Mouse (Mus musculus): ENCODE measurements around the gene Tmem9. TPM values are rescaled to one million over a fixed set of nuclear protein-coding genes. Genes with fewer than 3 reads are reported as not detected.

The Tmem9 gene
- polyA plus RNA-seq, 1 experiment from 2014 or later = 171 TPM

DNA sequence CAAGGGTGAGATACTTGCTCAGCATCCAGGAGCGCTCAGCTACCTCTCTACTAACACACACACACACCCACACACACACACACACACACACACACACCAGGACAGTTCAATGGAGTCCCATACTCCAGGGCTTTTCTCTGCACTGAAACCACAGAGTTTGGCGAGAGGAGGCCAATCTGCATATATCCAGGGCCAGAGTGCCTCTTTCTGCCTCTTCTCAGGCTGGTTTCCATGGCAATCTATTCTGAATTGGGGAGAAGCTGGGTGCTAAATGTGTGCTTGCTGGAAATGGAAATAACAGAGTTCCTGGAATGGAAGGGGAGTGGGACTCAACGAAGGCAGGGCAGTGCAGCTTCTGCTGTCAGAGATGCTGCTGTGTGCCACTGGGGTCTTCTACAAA is 47.8 kb downstream of the Tmem9 start:
- no peak overlapping the region for H3K4me3 ChIP-seq
- peaks cover 30% of the 10 kb centered on the region for H3K27me3 ChIP-seq
- no peak for ATAC-seq (ENCODE audit: insufficient number of reproducible peaks, insufficient read depth, low FRiP score, low TSS enrichment, low read depth)
- H3K4me1 ChIP-seq = peaks cover 14% of the 10 kb centered on the region
- 68% methylated on average over 3 of the region's 3 CpGs for WGBS
- no peak overlapping the region for H3K9ac ChIP-seq
- H3K27ac ChIP-seq = no peak overlapping the region
- no peak overlapping the region for H3K4me2 ChIP-seq
- no peaks in the 10 kb centered on the region for H3K9me3 ChIP-seq
- no peaks in the 10 kb centered on the region for H3K36me3 ChIP-seq

- 57% methylated on average over 3 of the region's 3 CpGs for WGBS
- H3K36me3 ChIP-seq = no peaks in the 10 kb centered on the region
- peaks cover 4% of the 10 kb centered on the region; the same call in 1 of the 2 replicates for H3K27me3 ChIP-seq
- no peak overlapping the region for H3K4me2 ChIP-seq
- no peak for ATAC-seq (ENCODE audit: insufficient number of reproducible peaks, insufficient read depth, low FRiP score, low TSS enrichment, low read depth)
- 0 out of 2 replicates have a peak, but pooled peaks cover 3% of the 10 kb centered on the region for H3K4me1 ChIP-seq
- no peaks in the 10 kb centered on the region for H3K9me3 ChIP-seq
- H3K9ac ChIP-seq = no peak overlapping the region
- no peak overlapping the region for H3K27ac ChIP-seq
- no peak overlapping the region for H3K4me3 ChIP-seq
Observed at GRCm38 (mm10) chr1:136058594-136058993, 50.6 kb downstream of the Tmem9 start.

DNA sequence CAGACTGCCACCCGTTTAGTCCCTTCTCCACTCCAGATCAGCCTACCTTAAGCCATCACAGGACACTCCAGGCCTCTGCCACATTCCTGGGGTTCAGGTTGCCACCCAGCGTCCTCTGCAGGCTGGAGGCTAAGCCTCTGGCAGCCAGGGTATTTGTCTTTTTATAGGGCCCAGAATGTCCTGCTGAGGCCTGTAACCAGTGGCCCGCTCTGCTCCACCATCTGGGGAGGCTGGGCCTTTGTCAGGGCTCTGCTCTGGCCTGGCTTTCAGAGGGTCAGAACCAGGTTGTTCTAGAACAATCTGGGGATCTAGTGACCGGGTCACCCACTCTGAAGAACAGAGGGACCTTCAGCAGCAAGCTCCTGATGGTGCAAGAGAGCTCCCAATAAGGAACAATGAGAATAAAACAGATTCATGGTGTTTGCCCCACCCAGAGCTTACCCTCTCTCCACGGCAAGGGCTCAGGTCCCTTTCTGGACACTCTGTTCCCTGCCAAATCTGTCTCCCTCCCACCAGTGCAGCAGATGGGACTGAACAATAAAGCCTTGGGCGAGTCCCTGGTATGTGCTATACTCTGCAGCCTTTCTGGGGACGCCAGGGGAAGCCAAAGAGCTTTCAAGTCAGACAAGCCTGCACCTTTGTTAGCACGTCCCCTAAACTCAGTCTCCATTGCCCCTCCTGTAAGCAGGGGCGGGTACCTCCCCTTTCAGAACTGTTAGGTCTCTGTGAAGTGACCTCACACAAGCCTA is 53.3 kb downstream of the Tmem9 start:
- Histone ChIP-seq H3K4me3 (no peak overlapping the region), H3K9ac (no peak overlapping the region), H3K27me3 (no peaks in the 10 kb centered on the region), H3K4me2 (no peak overlapping the region), H3K36me3 (no peaks in the 10 kb centered on the region), H3K27ac (no peak overlapping the region), H3K9me3 (no peaks in the 10 kb centered on the region), H3K4me1 (no peaks in the 10 kb centered on the region)
- ATAC-seq (ENCODE audit: insufficient number of reproducible peaks, insufficient read depth, low FRiP score, low TSS enrichment, low read depth) = no peak
- WGBS = 66% methylated on average over 9 of the region's 9 CpGs

DNA sequence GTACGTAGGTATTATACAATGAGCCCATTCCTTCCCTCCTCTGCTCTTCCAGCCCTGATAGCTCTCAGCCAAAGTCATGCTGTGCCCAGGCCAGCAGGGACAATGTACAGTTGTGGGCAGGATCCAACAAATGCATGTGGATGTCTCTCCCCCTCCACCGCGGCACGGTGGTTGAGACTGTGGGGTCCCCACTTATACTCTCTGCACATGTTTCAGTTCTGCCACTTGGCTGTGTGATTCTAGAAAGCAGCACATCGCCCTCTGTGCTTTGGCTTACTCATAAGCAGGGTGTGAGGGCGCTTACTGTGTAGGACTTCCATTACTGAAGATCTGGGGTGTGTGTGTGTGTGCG is 53.8 kb downstream of the Tmem9 start:
- no peaks in the 10 kb centered on the region for H3K9me3 ChIP-seq
- H3K27me3 ChIP-seq = no peaks in the 10 kb centered on the region
- 82% methylated on average over 7 of the region's 7 CpGs for WGBS
- H3K4me3 ChIP-seq = no peak overlapping the region
- H3K4me2 ChIP-seq = no peak overlapping the region
- no peaks in the 10 kb centered on the region for H3K36me3 ChIP-seq
- no peak overlapping the region for H3K9ac ChIP-seq
- no peaks in the 10 kb centered on the region for H3K4me1 ChIP-seq
- ATAC-seq (ENCODE audit: insufficient number of reproducible peaks, insufficient read depth, low FRiP score, low TSS enrichment, low read depth) = no peak
- H3K27ac ChIP-seq = no peak overlapping the region

DNA sequence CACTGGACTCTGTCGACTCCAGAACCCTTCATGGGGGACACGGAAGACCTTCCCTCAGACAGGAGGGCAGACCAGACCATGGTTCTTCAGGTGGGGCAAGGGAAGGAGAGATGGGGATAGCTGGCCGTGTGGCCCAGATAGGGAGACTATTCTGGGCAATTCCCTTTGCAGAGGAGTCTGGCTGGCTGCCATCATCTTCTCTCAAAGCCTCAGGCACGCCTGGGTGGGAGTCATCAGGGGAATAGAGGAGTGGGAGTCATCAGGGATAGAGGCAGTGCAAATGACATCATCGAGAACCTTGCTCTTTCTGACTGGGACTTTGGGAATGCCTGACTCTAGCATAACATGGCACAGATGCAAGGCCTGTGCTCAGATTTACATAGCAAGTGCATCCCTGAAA is 56.0 kb downstream of the Tmem9 start:
- Histone ChIP-seq H3K4me3 (no peak overlapping the region), H3K27ac (no peak overlapping the region), H3K9ac (no peak overlapping the region), H3K4me1 (no peaks in the 10 kb centered on the region), H3K4me2 (no peak overlapping the region), H3K27me3 (no peaks in the 10 kb centered on the region), H3K36me3 (no peaks in the 10 kb centered on the region), H3K9me3 (no peaks in the 10 kb centered on the region)
- no peak for ATAC-seq (ENCODE audit: insufficient number of reproducible peaks, insufficient read depth, low FRiP score, low TSS enrichment, low read depth)
- WGBS = 64% methylated on average over 5 of the region's 5 CpGs

DNA sequence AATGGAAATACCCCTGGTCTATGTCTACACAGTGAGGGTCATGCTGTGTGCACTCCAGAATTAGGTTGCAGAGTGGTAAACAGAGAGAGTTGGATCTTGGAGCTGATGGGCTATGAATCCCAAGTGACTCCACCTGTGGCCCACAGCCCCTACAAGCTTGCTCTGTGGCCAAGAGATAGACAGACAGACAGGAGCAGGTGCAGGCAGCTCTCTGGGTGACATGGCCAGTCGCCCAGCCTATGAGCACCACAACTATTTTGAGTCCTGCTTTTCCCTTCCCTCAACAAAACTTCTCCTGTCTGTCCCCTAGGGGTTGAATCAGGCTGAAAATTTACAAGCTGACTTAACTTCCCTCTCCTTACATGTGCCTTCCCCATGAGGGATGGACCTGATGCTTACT is 58.7 kb downstream of the Tmem9 start:
- no peak overlapping the region for H3K4me2 ChIP-seq
- H3K9ac ChIP-seq = no peak overlapping the region
- no peaks in the 10 kb centered on the region for H3K9me3 ChIP-seq
- no peak for ATAC-seq (ENCODE audit: insufficient number of reproducible peaks, insufficient read depth, low FRiP score, low TSS enrichment, low read depth)
- no peaks in the 10 kb centered on the region for H3K36me3 ChIP-seq
- H3K4me1 ChIP-seq = no peaks in the 10 kb centered on the region
- H3K27me3 ChIP-seq = no peaks in the 10 kb centered on the region
- H3K4me3 ChIP-seq = no peak overlapping the region
- H3K27ac ChIP-seq = no peak overlapping the region
- WGBS = 50% methylated on average over 1 of the region's 1 CpGs

- Histone ChIP-seq H3K4me3 (no peak overlapping the region), H3K27me3 (no peaks in the 10 kb centered on the region), H3K36me3 (no peaks in the 10 kb centered on the region), H3K4me1 (no peaks in the 10 kb centered on the region), H3K27ac (no peak overlapping the region), H3K9ac (no peak overlapping the region), H3K4me2 (no peak overlapping the region), H3K9me3 (no peaks in the 10 kb centered on the region)
- no peak for ATAC-seq (ENCODE audit: insufficient number of reproducible peaks, insufficient read depth, low FRiP score, low TSS enrichment, low read depth)
- WGBS = 59% methylated on average over 3 of the region's 3 CpGs
Observed at GRCm38 (mm10) chr1:136067579-136067978, 59.6 kb downstream of the Tmem9 start.

GRCm38 (mm10) chr1:136076086-136076485 is 68.1 kb downstream of the Tmem9 start:
- Histone ChIP-seq H3K9me3 (no peaks in the 10 kb centered on the region), H3K9ac (no peak overlapping the region), H3K27me3 (0 out of 2 replicates have a peak, but pooled peaks cover 6% of the 10 kb centered on the region), H3K4me2 (no peak overlapping the region), H3K27ac (no peak overlapping the region), H3K36me3 (no peaks in the 10 kb centered on the region), H3K4me3 (no peak overlapping the region), H3K4me1 (no peaks in the 10 kb centered on the region)
- no peak for ATAC-seq (ENCODE audit: insufficient number of reproducible peaks, insufficient read depth, low FRiP score, low TSS enrichment, low read depth)
- 7% methylated on average over 3 of the region's 3 CpGs for WGBS

DNA sequence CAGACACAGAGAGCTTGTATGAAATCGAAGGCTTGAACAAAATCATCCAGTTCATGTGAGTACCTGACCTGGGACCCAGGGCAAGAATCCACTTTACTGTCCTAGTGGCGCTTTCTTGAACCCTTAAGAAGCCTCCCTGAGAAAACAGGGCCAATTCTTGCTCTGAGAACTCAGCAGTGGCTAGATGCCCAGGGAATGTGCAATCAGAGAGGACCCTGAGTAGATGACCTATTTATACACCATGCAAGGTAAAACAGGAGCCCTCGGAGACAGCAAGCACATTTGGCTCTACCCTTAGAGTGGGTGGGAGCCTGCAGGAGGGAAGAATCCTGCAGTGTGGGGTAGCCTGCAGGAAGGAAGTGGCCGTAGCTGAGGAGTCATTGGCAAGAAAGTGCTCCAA is 69.7 kb downstream of the Tmem9 start:
- H3K4me2 ChIP-seq = no peak overlapping the region
- H3K27me3 ChIP-seq = 0 out of 2 replicates have a peak, but pooled peaks cover 6% of the 10 kb centered on the region
- WGBS = 64% methylated on average over 4 of the region's 4 CpGs
- H3K27ac ChIP-seq = no peak overlapping the region
- no peaks in the 10 kb centered on the region for H3K4me1 ChIP-seq
- peaks cover 9% of the 10 kb centered on the region for H3K9me3 ChIP-seq
- H3K36me3 ChIP-seq = no peaks in the 10 kb centered on the region
- no peak overlapping the region for H3K9ac ChIP-seq
- ATAC-seq (ENCODE audit: insufficient number of reproducible peaks, insufficient read depth, low FRiP score, low TSS enrichment, low read depth) = no peak
- no peak overlapping the region for H3K4me3 ChIP-seq

- no peak overlapping the region for H3K9ac ChIP-seq
- peaks cover 9% of the 10 kb centered on the region for H3K9me3 ChIP-seq
- 0 out of 2 replicates have a peak, but pooled peaks cover 6% of the 10 kb centered on the region for H3K27me3 ChIP-seq
- no peaks in the 10 kb centered on the region for H3K36me3 ChIP-seq
- no peak overlapping the region for H3K27ac ChIP-seq
- ATAC-seq (ENCODE audit: insufficient number of reproducible peaks, insufficient read depth, low FRiP score, low TSS enrichment, low read depth) = no peak
- no peak overlapping the region for H3K4me2 ChIP-seq
- no peaks in the 10 kb centered on the region for H3K4me1 ChIP-seq
- 81% methylated on average over 1 of the region's 1 CpGs for WGBS
- no peak overlapping the region for H3K4me3 ChIP-seq
Observed at GRCm38 (mm10) chr1:136081161-136081560, 73.2 kb downstream of the Tmem9 start.

All from embryonic facial prominence, embryonic 13.5 days (tissue).